15 mouse cellular contexts compared by ENCODE assay signal in genomic region chr9:99667596-99667995, GRCm38 (mm10). TPM values are rescaled to one million over a fixed set of nuclear protein-coding genes. Genes with fewer than 3 reads are reported as not detected.
A peak's percentile ranks its signal among the peaks of the same experiment; 100 is the strongest.
DNase-seq lines count a peak whose midpoint lies in the region; ATAC-seq and TF ChIP-seq lines count a peak whose summit lies in the region.
"Had no signal": no experiment of that assay in that cellular context is flagged by ENCODE, and none has a peak within 500 bp of the region (broad histone marks: within the 10 kb centered on the region; RNA-seq: fewer than 3 reads in every experiment).

No protein-coding gene starts in this region.

- TF ChIP-seq CTCF in kidney, adult 2 months (conservative IDR thresholded peaks at IDR 0.05; ENCODE audit: insufficient read depth, insufficient read length, low read depth, low read length) = no peak

- H3K4me1 ChIP-seq in kidney, adult 2 months (ENCODE audit: control insufficient read depth, insufficient read depth, low read length) = no peaks in the 10 kb centered on the region
- no peaks in the 10 kb centered on the region for H3K4me1 ChIP-seq in kidney, embryonic 15.5 days
- H3K4me1 ChIP-seq: embryonic facial prominence, embryonic 10.5 days; forebrain, embryonic 10.5 days; heart, embryonic 13.5 days had no signal

- H3K27me3 ChIP-seq in kidney, adult 2 months (replicated peaks; ENCODE audit: control insufficient read depth, insufficient read depth, low read length) = no peaks in the 10 kb centered on the region
- H3K27me3 ChIP-seq in kidney, embryonic 15.5 days = no peaks in the 10 kb centered on the region
- H3K27me3 ChIP-seq: heart, embryonic 13.5 days had no signal

- no peak for TF ChIP-seq POLR2A in kidney, adult 2 months (IDR thresholded peaks at IDR 0.05; ENCODE audit: low read depth, low read length)

- no peak overlapping the region for H3K9ac ChIP-seq in kidney, embryonic 15.5 days
- H3K9ac ChIP-seq: heart, embryonic 13.5 days; liver, postnatal 0 days had no signal

- H3K36me3 ChIP-seq in kidney, adult 2 months (ENCODE audit: control insufficient read depth, insufficient read depth, low read length) = peaks cover 1% of the 10 kb centered on the region
- peaks cover 77% of the 10 kb centered on the region for H3K36me3 ChIP-seq in kidney, embryonic 15.5 days

- H3K4me3 ChIP-seq in kidney, adult 2 months (ENCODE audit: insufficient read depth, low read depth, low read length) = no peak overlapping the region
- no peak overlapping the region for H3K4me3 ChIP-seq in kidney, embryonic 15.5 days (replicated peaks)
- H3K4me3 ChIP-seq: embryonic facial prominence, embryonic 10.5 days; forebrain, embryonic 10.5 days; heart, embryonic 13.5 days; layer of hippocampus, adult 2 months had no signal

- no peak for ATAC-seq in kidney, embryonic 15.5 days (replicated peaks; ENCODE audit: low FRiP score)
- ATAC-seq: liver, postnatal 0 days had no signal

- peak; percentile 37 for DNase-seq in kidney, adult 2 months
- peak; percentile 66 for DNase-seq in adrenal gland, postnatal 10 days
- DNase-seq in heart, adult 8-10 months (ENCODE audit: low spot score) = peak; percentile 38
- peak; percentile 35 for DNase-seq in lung, postnatal 25 days (ENCODE audit: low spot score)
- DNase-seq in spleen, postnatal 4 days (ENCODE audit: low spot score in 2 of 2) = no peak
- no peak for DNase-seq in frontal cortex, postnatal 25 days (ENCODE audit: low spot score in 2 of 2)
- DNase-seq: liver, postnatal 0 days; spleen, adult 18-20 months; thymus, adult 2 months had no signal

- no peak overlapping the region for H3K27ac ChIP-seq in kidney, adult 2 months (ENCODE audit: insufficient read depth, low read depth, low read length)
- no peak overlapping the region for H3K27ac ChIP-seq in kidney, embryonic 15.5 days
- H3K27ac ChIP-seq: embryonic facial prominence, embryonic 10.5 days; forebrain, embryonic 10.5 days; heart, embryonic 13.5 days; layer of hippocampus, adult 2 months had no signal

- no peaks in the 10 kb centered on the region for H3K9me3 ChIP-seq in kidney, embryonic 15.5 days (replicated peaks)

- 77% methylated on average over 8 of the region's 8 CpGs for WGBS in kidney, adult 2 months
- WGBS in kidney, embryonic 15.5 days = 92% methylated on average over 8 of the region's 8 CpGs

- no peak overlapping the region for H3K4me2 ChIP-seq in kidney, embryonic 15.5 days
- H3K4me2 ChIP-seq: heart, embryonic 13.5 days had no signal

RNA-seq across cellular contexts. Expression of gene Dzip1l, which starts 38.3 kb away (rescaled TPM):
- 6.8 and 7.2 TPM in 2 replicates for polyA plus RNA-seq in kidney, adult 2 months (2012; rRNA removed)
- 19.7 and 26.7 TPM in 2 replicates for polyA plus RNA-seq in kidney, embryonic 15.5 days (2015; fragmentation: Nextera tagmentation; extraction: Ambion mirVana)
- total RNA-seq in adrenal gland, postnatal 10 days (2021) = 1 to 10 TPM; 5.2 to 7.1 TPM
- 1 to 10 TPM; 3.1 to 5.1 (median 4.0) TPM for total RNA-seq in heart, adult 8-10 months (2022)

RNA-seq across cellular contexts. Expression of gene Cldn18, which starts 49.5 kb away (rescaled TPM):
- 0.08 and 0.11 TPM in 2 replicates for polyA plus RNA-seq in kidney, adult 2 months (2012; rRNA removed)
- not detected in 2 replicates for polyA plus RNA-seq in kidney, embryonic 15.5 days (2015; fragmentation: Nextera tagmentation; extraction: Ambion mirVana)
- not detected for total RNA-seq in adrenal gland, postnatal 10 days (2021)
- total RNA-seq in heart, adult 8-10 months (2022) = not detected
- total RNA-seq: layer of hippocampus, adult 2 months; left cerebral cortex, postnatal 36 days had no signal
- polyA plus RNA-seq: embryonic facial prominence, embryonic 10.5 days; liver, postnatal 0 days had no signal

RNA-seq across cellular contexts. Expression of gene A4gnt, which starts 55.3 kb away (rescaled TPM):
- polyA plus RNA-seq in kidney, adult 2 months (2012; rRNA removed) = 7.9 TPM in 2 replicates
- polyA plus RNA-seq in kidney, embryonic 15.5 days (2015; fragmentation: Nextera tagmentation; extraction: Ambion mirVana) = 0.44 and 0.51 TPM in 2 replicates
- total RNA-seq in adrenal gland, postnatal 10 days (2021) = not detected
- total RNA-seq in heart, adult 8-10 months (2022) = not detected
- polyA plus RNA-seq: embryonic facial prominence, embryonic 10.5 days; forebrain, embryonic 10.5 days; heart, embryonic 13.5 days; liver, postnatal 0 days had no signal

Comparison
In these comparisons a context has a peak if more than half of its experiments do, and no peak if none do; other contexts are left out.
1. DNase-seq: peak in kidney, adult 2 months (single experiment), adrenal gland, postnatal 10 days (single experiment), heart, adult 8-10 months (single experiment) and lung, postnatal 25 days (single experiment); none in spleen, postnatal 4 days (0 of 2) and frontal cortex, postnatal 25 days (0 of 2).